Mouse (Mus musculus) kidney, adult 2 months (tissue): ENCODE measurements around the gene Kif1b.
A peak's percentile ranks its signal among the peaks of the same experiment; 100 is the strongest.

ENCODE experiments used
- CTCF ChIP-seq: fragments of 200-500 bp; conservative IDR thresholded peaks from 2 replicates; pipeline ENCODE4 v1.5.1; 2011; ENCODE audit warnings: low read depth, mild to moderate bottlenecking, control low read depth, low read length, moderate library complexity, mixed read lengths; ENCODE audit not compliant: insufficient read depth, insufficient read length
- POLR2A ChIP-seq: fragments of 200-500 bp; IDR thresholded peaks from one replicate; pipeline ENCODE4 v1.6.1; 2011; ENCODE audit warnings: low read depth, low read length, control low read depth

- TF ChIP-seq POLR2A: no peak
- TF ChIP-seq CTCF: 0 out of 2 replicates have a peak, but pooled peaks have one; percentile 11
Observed at GRCm38 (mm10) chr4:149330495-149330894, 23.0 kb upstream of the Kif1b start.
